Comparison of ENCODE assay signal across 9 mouse cellular contexts in genomic region chr5:23246974-23247373, GRCm38 (mm10).
DNase-seq lines count a peak whose midpoint lies in the region; ATAC-seq lines count a peak whose summit lies in the region.
"Had no signal": no experiment of that assay in that cellular context is flagged by ENCODE, and none has a peak within 500 bp of the region (broad histone marks: within the 10 kb centered on the region; RNA-seq: fewer than 3 reads in every experiment).

No protein-coding gene starts in this region.

- peak; percentile 79 for DNase-seq in heart, adult 11 months
- DNase-seq in right cerebral cortex, adult 2 months (ENCODE audit: low spot score in 2 of 2), result peak; percentile 32 to 44
- no peak for DNase-seq in right cerebral cortex, adult 18-20 months
- peak; percentile 14 for DNase-seq in c-Kit-positive CD71-negative TER-119-negative erythroid progenitor cells, embryonic 14.5 days (ENCODE audit: low read depth)
- DNase-seq in kidney, postnatal 10 days, result peak; percentile 64
- DNase-seq in retina, postnatal 1 day, result peak; percentile 68

- 44% methylated on average over 4 of the region's 4 CpGs for WGBS in heart, embryonic 11.5 days (ENCODE audit: insufficient replicate concordance)

- no peak overlapping the region for H3K27ac ChIP-seq in heart, embryonic 11.5 days (ENCODE audit: low read depth, low read length)
- H3K27ac ChIP-seq: embryonic facial prominence, embryonic 12.5 days had no signal

- peaks cover 15% of the 10 kb centered on the region for H3K4me1 ChIP-seq in heart, embryonic 11.5 days (ENCODE audit: control insufficient read depth, insufficient read depth, low read length)
- H3K4me1 ChIP-seq: embryonic facial prominence, embryonic 12.5 days had no signal

- H3K9me3 ChIP-seq in heart, embryonic 11.5 days (replicated peaks; ENCODE audit: control insufficient read depth, low read length), result no peaks in the 10 kb centered on the region
- H3K9me3 ChIP-seq: embryonic facial prominence, embryonic 12.5 days had no signal

- no peaks in the 10 kb centered on the region for H3K36me3 ChIP-seq in heart, embryonic 11.5 days (ENCODE audit: control insufficient read depth, insufficient read depth, low read length)
- H3K36me3 ChIP-seq: embryonic facial prominence, embryonic 12.5 days had no signal

- no peak overlapping the region for H3K9ac ChIP-seq in heart, embryonic 11.5 days (ENCODE audit: low read depth, low read length)
- H3K9ac ChIP-seq: embryonic facial prominence, embryonic 12.5 days had no signal

- H3K27me3 ChIP-seq in heart, embryonic 11.5 days (ENCODE audit: control insufficient read depth, insufficient read depth, low read length), result no peaks in the 10 kb centered on the region
- H3K27me3 ChIP-seq: embryonic facial prominence, embryonic 12.5 days had no signal

- no peak overlapping the region for H3K4me3 ChIP-seq in heart, embryonic 11.5 days (ENCODE audit: low read depth, low read length)
- H3K4me3 ChIP-seq: embryonic facial prominence, embryonic 12.5 days had no signal

- no peak overlapping the region for H3K4me2 ChIP-seq in heart, embryonic 11.5 days
- H3K4me2 ChIP-seq: embryonic facial prominence, embryonic 12.5 days had no signal

- ATAC-seq in heart, embryonic 11.5 days (replicated peaks; ENCODE audit: insufficient number of reproducible peaks, low FRiP score, low TSS enrichment), result no peak
- no peak for ATAC-seq in monocyte, adult 5-6 weeks (replicated peaks; ENCODE audit: insufficient number of reproducible peaks, low FRiP score, low TSS enrichment, poor library complexity, severe bottlenecking)
